8 mouse cellular contexts compared by ENCODE assay signal in genomic region chr1:65312118-65312517, GRCm38 (mm10). TPM values are rescaled to one million over a fixed set of nuclear protein-coding genes. Genes with fewer than 3 reads are reported as not detected.
DNase-seq lines count a peak whose midpoint lies in the region; ATAC-seq and TF ChIP-seq lines count a peak whose summit lies in the region.

No protein-coding gene starts in this region.

- H3K27me3 ChIP-seq in liver, embryonic 12.5 days (replicated peaks), result peaks cover 18% of the 10 kb centered on the region
- H3K27me3 ChIP-seq in liver, postnatal 0 days (ENCODE audit: insufficient read depth, low read length), result peaks cover 11% of the 10 kb centered on the region
- peaks cover 14% of the 10 kb centered on the region for H3K27me3 ChIP-seq in stomach, embryonic 15.5 days (replicated peaks)

- no peak overlapping the region for H3K27ac ChIP-seq in liver, embryonic 12.5 days
- H3K27ac ChIP-seq in liver, postnatal 0 days (ENCODE audit: low read depth), result no peak overlapping the region
- H3K27ac ChIP-seq in stomach, embryonic 15.5 days, result no peak overlapping the region

- H3K4me1 ChIP-seq in liver, embryonic 12.5 days, result 0 out of 2 replicates have a peak, but pooled peaks cover 8% of the 10 kb centered on the region
- no peaks in the 10 kb centered on the region for H3K4me1 ChIP-seq in liver, postnatal 0 days (ENCODE audit: insufficient read depth)
- peaks cover 7% of the 10 kb centered on the region for H3K4me1 ChIP-seq in stomach, embryonic 15.5 days

- H3K4me2 ChIP-seq in liver, embryonic 12.5 days, result no peak overlapping the region
- H3K4me2 ChIP-seq in liver, postnatal 0 days (ENCODE audit: low read depth, low read length), result no peak overlapping the region
- peak overlapping the region; percentile 50 for H3K4me2 ChIP-seq in stomach, embryonic 15.5 days

- WGBS in liver, embryonic 12.5 days (ENCODE audit: insufficient replicate concordance), result 12% methylated on average over 7 of the region's 7 CpGs
- WGBS in liver, postnatal 0 days (ENCODE audit: insufficient replicate concordance), result 10% methylated on average over 7 of the region's 7 CpGs
- WGBS in stomach, embryonic 15.5 days, result 12% methylated on average over 7 of the region's 7 CpGs

- no peak overlapping the region for H3K4me3 ChIP-seq in liver, embryonic 12.5 days
- no peak overlapping the region for H3K4me3 ChIP-seq in liver, postnatal 0 days (ENCODE audit: low read depth, low read length)
- no peak overlapping the region for H3K4me3 ChIP-seq in stomach, embryonic 15.5 days (replicated peaks)

- H3K9me3 ChIP-seq in liver, embryonic 12.5 days (replicated peaks), result no peaks in the 10 kb centered on the region
- no peaks in the 10 kb centered on the region for H3K9me3 ChIP-seq in liver, postnatal 0 days (ENCODE audit: low read length)
- no peaks in the 10 kb centered on the region for H3K9me3 ChIP-seq in stomach, embryonic 15.5 days

- no peak for TF ChIP-seq EP300 in liver, postnatal 0 days (IDR thresholded peaks at IDR 0.05; ENCODE audit: low read depth)

- no peak for ATAC-seq in liver, embryonic 12.5 days
- no peak for ATAC-seq in liver, postnatal 0 days
- ATAC-seq in stomach, embryonic 15.5 days (ENCODE audit: insufficient read depth, low FRiP score, low read depth), result no peak

- H3K9ac ChIP-seq in liver, embryonic 12.5 days, result no peak overlapping the region
- H3K9ac ChIP-seq in liver, postnatal 0 days (replicated peaks), result no peak overlapping the region
- H3K9ac ChIP-seq in stomach, embryonic 15.5 days, result no peak overlapping the region

- peak; percentile 7 for DNase-seq in liver
- DNase-seq in adipocyte (ENCODE audit: low spot score), result peak; percentile 71
- peak; percentile 26 for DNase-seq in fibroblast of lung, adult 2 months (ENCODE audit: low read depth)
- DNase-seq in kidney, adult 9 months, result peak; percentile 40
- DNase-seq in liver, postnatal 0 days, result no peak
- no peak for DNase-seq in spleen, adult 18-20 months

- peak; percentile 55 for TF ChIP-seq CTCF in liver, postnatal 0 days (IDR thresholded peaks at IDR 0.05; ENCODE audit: low read depth)

- H3K36me3 ChIP-seq in liver, embryonic 12.5 days, result no peaks in the 10 kb centered on the region
- no peaks in the 10 kb centered on the region for H3K36me3 ChIP-seq in liver, postnatal 0 days (replicated peaks; ENCODE audit: insufficient read depth, low read length)
- H3K36me3 ChIP-seq in stomach, embryonic 15.5 days, result no peaks in the 10 kb centered on the region

RNA-seq across cellular contexts. Expression of gene Pth2r, which starts 30.3 kb away (rescaled TPM):
- polyA plus RNA-seq in liver, embryonic 12.5 days (2016; fragmentation: Nextera tagmentation; extraction: Ambion mirVana), result not detected in 2 replicates
- polyA plus RNA-seq in liver, postnatal 0 days (2015; fragmentation: Nextera tagmentation; extraction: Ambion mirVana), result 0.06 and 0.07 TPM in 2 replicates
- not detected in 2 replicates for polyA plus RNA-seq in stomach, embryonic 15.5 days (2015; fragmentation: Nextera tagmentation; extraction: Ambion mirVana)

Comparison
In these comparisons a context has a peak if more than half of its experiments do, and no peak if none do; other contexts are left out.
1. DNase-seq: peak in liver (single experiment), adipocyte (single experiment), fibroblast of lung, adult 2 months (single experiment) and kidney, adult 9 months (single experiment); none in liver, postnatal 0 days (single experiment) and spleen, adult 18-20 months (0 of 2).